Mouse (Mus musculus) heart, adult 9 months (tissue): ENCODE results near the gene Ushbp1.
"Not testable (repeated sequence)": the region's sequence is repeated elsewhere in the genome, so short reads cannot be mapped to it uniquely, and the experiment has no call there.

Source experiments
- DNase-seq, 2 experiments: peaks; one replicate each; pipeline ENCODE4 v3.0.0; 2022; ENCODE audit warnings: low spot score in 2 of 2

Gene Ushbp1

GRCm38 (mm10) chr8:71395629-71396028, at the start of gene Ushbp1:
Ushbp1 (minus strand) TSS chr8:71395802.
- DNase-seq: peak; percentile 77 to 88

DNA sequence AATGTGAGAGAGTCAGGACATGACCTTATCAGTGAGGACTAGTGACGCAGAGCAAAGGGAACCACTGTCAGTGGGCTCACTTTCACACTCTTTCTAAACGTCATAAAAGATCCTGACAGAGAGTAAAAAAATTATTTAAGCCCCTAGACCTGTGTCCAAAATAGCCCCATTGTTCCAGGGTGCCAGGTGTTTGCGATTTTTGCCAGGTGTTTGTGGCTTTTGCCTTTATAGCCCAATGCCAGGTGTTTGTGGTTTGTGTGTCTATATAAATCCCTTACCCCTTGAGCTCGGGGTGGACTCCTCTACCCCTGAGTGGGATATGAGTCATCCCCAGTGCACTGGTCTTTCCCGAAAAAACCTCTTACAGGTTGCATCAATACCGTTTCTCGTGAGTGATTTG, 49.5 kb upstream of the Ushbp1 start:
- DNase-seq: no peak

GRCm38 (mm10) chr8:71441404-71441803, 45.8 kb upstream of the Ushbp1 start:
- peak in 1 of 2 experiments; percentile 17 for DNase-seq

DNA sequence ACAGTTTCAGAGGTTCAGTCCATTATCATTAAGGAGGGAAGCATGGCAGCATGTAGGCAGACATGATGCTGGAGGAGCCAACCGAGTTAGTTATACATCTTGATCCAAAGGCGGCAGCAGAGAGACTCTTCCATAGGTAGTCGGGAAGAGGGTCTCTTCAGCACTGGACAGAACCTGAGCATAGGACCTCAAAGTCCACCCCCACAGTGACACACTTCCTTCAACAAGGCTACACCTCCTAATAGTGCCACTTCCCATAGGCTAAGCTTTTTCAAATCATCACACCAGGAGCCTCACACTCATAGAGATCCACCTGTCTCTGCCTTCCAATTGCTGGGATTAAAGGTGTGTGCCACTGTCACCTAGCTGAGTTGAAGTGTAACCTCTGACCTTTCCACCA, 41.4 kb upstream of the Ushbp1 start:
- no peak for DNase-seq

- not testable (repeated sequence) for DNase-seq
Measured at GRCm38 (mm10) chr8:71432935-71433334, 37.3 kb upstream of the Ushbp1 start.

GRCm38 (mm10) chr8:71422121-71422520, 26.5 kb upstream of the Ushbp1 start:
- DNase-seq: no peak

DNA sequence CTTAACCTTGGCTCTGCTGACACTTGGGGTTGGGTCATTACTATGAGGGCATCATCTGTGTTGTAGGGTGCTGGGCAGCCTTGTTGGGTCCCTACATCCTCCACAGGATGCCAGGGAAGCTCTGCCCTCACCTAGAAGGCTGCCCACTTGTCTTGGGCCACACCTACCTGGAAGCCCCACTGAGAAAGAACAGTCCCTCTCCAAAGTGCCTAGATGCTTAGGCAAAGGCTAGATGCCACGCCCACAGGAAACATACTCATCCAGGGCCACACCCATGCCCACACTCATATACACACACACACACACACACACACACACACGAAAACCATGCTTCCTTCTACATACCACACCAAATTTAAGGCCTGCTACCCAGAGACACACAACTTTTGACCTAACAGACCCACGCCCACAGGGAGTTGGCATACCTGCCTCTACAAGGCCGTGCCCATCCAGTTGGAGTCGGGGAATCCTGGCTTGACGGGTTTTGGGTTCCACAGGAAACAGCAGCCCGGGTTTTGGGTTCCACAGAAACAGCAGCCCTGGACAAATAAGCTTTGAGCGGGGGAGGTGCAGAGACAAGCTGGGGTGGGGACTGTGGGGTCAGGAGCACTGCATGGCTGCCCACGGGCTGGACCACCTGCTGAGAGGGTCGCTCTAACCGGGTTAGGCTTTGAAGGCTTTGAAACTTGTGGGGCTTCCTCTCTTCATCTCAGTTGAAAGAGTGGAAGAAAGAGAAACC, 16.1 kb upstream of the Ushbp1 start:
- no peak for DNase-seq

GRCm38 (mm10) chr8:71408231-71408630, 12.6 kb upstream of the Ushbp1 start:
- DNase-seq: no peak

DNA sequence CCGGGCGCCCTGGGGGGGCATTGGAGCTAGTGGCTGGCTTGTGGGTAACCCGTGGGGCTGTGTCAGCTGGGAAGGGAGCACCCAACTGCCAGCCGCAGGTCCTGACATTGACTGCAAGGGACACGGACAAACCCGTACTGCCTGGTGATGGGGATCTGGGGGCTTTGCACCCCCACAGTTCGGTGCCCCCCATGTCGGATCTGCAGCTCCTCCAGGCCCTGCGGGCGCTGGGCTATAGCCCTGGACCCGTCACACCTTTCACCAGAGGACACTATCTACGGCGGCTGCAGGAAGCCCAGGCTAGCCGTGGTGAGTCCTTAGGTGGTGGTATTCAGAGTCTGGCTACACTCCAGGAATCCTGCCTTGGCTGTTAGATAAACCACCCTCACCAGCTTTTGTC, 11.8 kb upstream of the Ushbp1 start:
- DNase-seq: no peak

DNA sequence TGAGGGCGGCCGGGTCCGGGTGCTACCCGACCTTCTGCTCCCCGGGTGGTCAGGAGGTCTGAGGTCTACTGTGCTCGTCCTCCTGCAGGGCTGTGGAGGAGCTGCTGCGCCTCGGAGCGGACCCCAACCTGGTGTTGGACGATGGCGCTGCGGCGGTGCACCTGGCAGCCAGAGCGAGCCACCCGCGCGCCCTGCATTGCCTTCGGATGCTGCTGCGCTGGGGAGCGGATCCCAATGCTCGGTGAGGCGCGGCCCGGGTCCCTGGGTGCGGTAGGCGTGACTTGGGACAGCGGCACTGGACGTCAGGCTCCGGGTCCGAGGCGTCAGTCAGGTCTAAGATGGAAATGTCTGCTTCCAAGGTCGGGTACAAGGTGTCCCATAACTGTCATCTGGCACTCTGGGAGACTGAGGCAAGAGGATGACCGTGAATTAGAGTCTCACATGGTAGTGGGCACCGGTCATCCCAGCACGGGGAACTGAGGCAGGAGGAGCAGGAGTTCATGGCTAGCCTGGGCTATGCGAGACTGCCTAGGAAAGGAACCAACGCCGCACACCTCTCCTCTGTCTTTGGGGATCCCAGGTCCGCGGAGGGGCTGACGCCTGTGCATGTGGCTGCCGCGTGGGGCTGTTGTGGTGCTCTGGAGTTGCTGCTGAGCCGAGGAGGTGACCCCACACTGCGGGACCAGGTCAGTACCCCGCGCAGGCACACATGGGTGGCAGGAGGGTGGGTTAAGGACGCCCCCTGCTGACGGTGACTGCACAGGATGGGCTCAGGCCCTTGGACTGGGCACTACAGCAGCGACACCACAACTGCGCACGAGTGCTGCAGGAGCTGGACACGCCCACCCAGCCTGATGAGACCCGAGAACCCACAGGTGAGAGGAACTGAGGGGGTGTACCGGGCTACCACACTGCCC, 10.8 kb upstream of the Ushbp1 start:
- peak in 1 of 2 experiments; percentile 50 for DNase-seq

DNA sequence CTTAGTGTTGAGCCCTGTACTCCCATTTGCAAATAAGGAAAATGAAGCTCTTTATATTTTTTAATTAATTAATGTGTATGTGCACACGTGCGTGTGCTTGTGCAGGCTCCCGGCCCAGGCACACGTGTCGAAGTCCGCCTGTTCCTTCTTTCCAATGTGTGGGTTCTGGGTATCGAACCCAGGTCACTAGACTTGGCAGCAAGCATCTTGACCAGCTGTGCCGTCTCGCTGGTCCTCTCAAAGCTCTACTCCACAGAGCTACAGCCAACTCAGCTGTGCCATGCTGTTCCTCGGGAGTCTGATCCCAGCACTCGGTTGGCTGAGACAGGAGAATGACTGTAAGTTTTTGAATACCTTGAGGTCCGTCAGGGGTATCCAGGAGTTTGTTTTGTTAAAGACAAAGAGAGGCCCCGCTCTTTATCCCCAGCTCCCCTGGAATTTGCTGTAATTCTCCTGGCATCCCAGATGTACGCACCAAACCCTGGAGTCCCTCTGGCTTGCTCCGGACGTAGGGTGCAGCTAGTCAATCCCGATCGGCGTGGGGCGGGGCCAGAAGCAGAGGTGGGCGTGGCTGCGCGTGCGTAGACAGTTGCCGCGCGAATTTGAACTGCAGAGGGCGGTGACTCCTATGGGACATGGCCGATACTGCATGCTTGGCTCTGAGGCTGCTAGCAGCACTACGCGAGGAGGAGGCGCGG, 9.9 kb upstream of the Ushbp1 start, which contains the start of gene Ankle1:
Gene Ankle1, plus strand, starts transcription at position 610 of the 698 bp plus-strand sequence.
- DNase-seq: peak; percentile 91 to 96

DNA sequence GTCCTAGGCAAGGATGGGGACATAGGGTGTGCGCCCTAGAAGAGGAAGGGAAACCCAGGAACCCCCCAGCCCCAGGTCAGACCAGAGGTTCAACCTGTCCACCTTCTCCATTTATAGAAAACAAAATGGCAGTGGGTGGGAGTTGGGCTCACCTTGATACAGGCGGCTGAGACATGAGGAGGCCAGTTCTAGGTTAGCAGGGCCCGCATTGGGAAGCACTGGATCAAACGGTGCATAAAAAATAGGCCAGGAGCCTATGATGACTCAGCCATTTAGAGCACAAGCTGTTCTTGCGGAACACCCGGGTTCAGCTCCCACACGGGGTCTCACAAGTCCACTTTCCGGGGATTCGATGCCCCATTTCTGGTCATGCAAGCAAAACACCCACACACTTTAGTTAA, 9.3 kb upstream of the Ushbp1 start:
- DNase-seq: no peak

GRCm38 (mm10) chr8:71404011-71404410, 8.4 kb upstream of the Ushbp1 start:
- no peak for DNase-seq

DNA sequence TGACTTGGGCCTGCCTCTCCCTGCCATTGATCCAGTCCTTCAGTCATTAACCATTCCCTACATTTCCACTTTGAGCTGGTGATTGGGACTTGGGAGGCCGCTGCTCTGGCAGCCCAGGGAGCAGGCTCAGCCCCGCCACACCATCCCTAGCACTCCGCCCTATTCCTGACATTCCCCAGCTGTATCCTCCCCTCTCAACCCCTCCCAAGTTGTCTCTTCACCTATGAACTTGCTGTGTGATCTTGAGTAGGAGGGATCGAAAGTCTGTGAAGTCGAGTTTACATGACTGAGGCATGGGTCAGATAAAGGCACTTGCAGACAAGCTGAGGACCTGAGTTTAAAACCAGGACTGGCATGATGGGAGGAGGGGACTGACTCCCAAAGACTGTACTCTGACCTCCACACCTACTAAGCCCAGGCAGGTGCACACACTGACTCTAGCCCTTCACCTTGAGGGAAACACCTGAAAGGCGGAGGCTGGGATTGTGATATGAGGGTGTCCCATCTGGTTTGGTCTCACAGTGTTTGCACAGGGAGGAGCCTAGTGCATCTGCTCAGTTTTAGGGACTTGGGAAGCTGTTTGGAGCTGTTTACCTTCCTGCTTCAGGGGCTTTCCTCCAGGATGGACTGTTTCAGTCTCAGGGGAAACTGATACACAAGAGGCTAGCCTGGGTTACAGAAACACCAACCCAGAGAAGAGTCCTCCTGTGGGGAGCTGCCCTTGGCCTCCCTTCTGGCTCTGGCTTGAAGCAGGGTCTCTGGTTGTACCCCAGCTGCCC, 7.7 kb upstream of the Ushbp1 start:
- no peak for DNase-seq

DNA sequence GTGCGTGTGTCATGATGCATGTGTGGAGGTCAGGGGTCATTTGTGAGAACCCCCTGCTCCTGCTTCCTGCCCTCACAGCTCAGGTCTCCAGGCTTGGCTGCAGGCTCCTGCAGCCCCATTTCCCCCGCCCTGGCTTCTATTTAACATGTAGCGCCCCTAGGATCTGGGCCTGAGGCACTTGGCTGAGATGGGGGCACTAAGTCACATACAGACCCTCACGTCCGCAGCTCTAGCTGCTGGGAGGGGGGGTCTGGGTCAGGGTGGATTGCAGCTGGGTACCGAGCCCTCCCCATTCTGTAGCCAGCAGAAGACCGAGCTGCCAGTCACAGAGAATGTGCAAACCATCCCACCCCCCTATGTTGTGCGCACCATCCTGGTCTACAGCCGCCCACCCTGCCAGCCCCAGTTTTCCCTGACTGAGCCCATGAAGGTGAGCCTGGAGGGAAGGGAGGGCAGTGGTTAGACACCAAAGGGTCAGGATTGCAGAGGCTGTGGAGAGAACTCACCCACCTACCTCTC, 6.9 kb upstream of the Ushbp1 start:
- no peak for DNase-seq

DNA sequence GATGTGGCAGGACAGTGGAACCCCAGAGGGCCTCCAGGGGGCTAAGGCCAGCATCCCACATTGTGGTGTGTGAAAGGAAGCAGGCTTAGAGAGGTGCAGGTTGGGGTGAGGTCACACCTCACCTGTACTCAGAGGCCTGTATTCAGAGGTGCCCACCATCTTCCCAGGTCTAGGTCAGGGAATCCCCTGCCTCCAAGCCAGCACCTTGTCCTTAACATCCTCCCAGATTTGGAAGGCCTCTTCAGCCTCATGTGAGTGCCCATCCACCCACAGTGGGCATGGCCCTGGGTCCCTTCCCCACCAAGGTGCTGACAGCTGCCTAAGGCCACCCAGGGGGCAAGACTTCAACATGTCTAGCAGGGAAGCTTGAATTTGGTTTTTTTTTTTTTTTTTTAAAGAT, 5.9 kb upstream of the Ushbp1 start:
- no peak for DNase-seq

DNA sequence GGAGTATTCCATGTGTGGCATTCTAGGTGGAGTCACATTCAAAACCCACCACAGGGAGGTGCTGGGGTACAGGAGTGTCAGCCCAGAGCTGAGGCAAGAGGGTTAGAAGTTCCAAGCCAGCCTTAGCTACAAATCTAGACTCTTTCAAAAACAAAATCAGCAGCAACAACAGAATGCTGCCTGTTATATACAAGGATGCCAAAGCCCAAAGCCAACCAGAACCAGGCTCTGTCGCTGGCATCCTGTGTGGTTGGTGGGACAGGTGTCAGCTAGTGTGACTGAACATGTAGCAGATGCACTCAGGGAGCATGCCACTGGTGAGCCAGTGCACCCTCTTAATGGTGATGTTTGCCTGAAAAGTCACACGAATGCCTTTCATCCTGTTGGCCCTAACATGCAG, 5.2 kb upstream of the Ushbp1 start:
- no peak for DNase-seq

DNA sequence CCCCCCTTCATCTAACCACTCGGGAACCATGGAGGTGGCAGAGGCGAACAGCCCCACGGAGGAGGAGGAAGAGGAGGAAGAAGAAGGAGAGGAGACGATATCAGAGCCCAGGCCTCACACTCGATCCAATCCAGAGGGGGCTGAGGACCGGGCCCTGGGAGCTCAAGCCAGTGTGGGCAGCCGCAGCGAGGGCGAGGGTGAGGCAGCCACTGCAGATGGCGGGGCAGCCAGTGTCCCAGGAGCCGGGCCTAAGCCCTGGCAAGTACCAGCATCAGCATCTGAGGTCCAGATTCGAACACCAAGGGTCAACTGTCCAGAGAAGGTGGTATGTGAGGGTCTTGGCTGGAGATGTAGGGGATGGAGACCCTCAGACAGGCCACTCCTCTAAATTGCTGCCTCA, 2.1 kb upstream of the Ushbp1 start:
- no peak for DNase-seq

- DNase-seq: peak; percentile 95 to 97
Measured at GRCm38 (mm10) chr8:71396639-71397305, 1.2 kb upstream of the Ushbp1 start, which contains the start of gene Babam1. Babam1 (plus strand) TSS chr8:71396861.

GRCm38 (mm10) chr8:71395071-71395470, 531 bp downstream of the Ushbp1 start:
- no peak for DNase-seq

DNA sequence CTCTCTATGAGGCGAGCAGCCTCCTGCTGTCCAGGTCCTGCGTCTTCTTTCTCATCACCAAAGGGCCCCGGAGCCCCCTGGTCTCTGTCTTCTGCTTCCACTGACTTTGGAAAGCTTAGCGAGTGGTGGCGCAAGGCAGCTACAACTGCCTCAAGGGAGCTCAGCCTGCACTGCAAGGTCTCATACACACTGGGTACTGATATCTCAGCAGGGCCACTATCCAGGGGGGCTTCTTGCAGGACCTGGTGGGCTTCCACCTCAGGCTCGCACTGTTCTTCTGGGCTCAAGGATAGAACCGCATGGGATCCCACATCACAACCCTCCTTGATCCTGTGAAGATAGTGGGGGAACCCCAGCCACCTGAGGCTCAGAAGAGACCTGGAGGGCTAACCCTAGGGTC, 1.1 kb downstream of the Ushbp1 start:
- DNase-seq: no peak
